Mouse (Mus musculus) embryonic stem cell, embryonic (primary cell): Measurements from ENCODE around the gene Spag9.

Experiments used
- CTCF ChIA-PET, 4 experiments: fragments of 300-600 bp in 2 of 4; fragments of 350-600 bp in 2 of 4; sonication (Branson Sonifier 250); formaldehyde crosslinking; loops; one replicate each; lab custom pipeline; 2022; ENCODE audit warnings: inconsistent platforms in 2 of 4; lab: Charles Lee
- POLR2A ChIA-PET, 4 experiments: fragments of 300-600 bp in 2 of 4; fragments of 350-600 bp in 2 of 4; sonication (Branson Sonifier 250); formaldehyde crosslinking; loops; one replicate each; lab custom pipeline; 2022; ENCODE audit warnings: antibody characterized with exemption in 4 of 4, inconsistent platforms in 1 of 4; lab: Charles Lee

Gene Spag9

GRCm38 (mm10) chr11:94144771-94145539 is 149.1 kb downstream of the Spag9 start:
- ChIA-PET CTCF (interaction anchor here in 2 of 4 experiments (0.6 to 4.3 kb wide), 3 partner anchors 11 to 163 kb away, joined by 3 to 15 read pairs (median 5); no protein-coding TSS in a partner anchor), POLR2A (interaction anchor here in 3 of 4 experiments (0.9 to 21.5 kb wide), 14 partner anchors 6 to 129 kb away, joined by 3 to 625 read pairs (median 22); partner anchors contain the start of gene Tob1 (in 3 of the 3))

- CTCF ChIA-PET, result interaction anchor here in 3 of 4 experiments (0.9 to 4.3 kb wide), 6 partner anchors 13 to 90 kb away, joined by 3 to 15 read pairs (median 4); partner anchors contain the start of gene Tob1 (in 1 of the 3)
- POLR2A ChIA-PET, result interaction anchor here (0.5 to 21.5 kb wide), 24 partner anchors 8 to 182 kb away, joined by 3 to 625 read pairs (median 4); partner anchors contain the start of genes Tob1 (in 3 of the 4), Ankrd40 (in 1 of the 4) and Luc7l3 (in 1 of the 4)
These were observed 150.2 kb downstream of the Spag9 start for GRCm38 (mm10) chr11:94146049-94146605.

GRCm38 (mm10) chr11:94146733-94147485 is 151.0 kb downstream of the Spag9 start:
- CTCF ChIA-PET, result interaction anchor here in 3 of 4 experiments (0.9 to 4.3 kb wide), 6 partner anchors 13 to 89 kb away, joined by 3 to 15 read pairs (median 4); partner anchors contain the start of gene Tob1 (in 1 of the 3)
- POLR2A ChIA-PET, result interaction anchor here (0.9 to 21.5 kb wide), 20 partner anchors 8 to 181 kb away, joined by 3 to 625 read pairs (median 6); partner anchors contain the start of genes Tob1 (in 4 of the 4), Ankrd40 (in 1 of the 4) and Luc7l3 (in 1 of the 4)

GRCm38 (mm10) chr11:94148105-94148696 is 152.3 kb downstream of the Spag9 start:
- CTCF ChIA-PET, result interaction anchor here (0.5 to 4.3 kb wide), 7 partner anchors 9 to 539 kb away, joined by 3 to 15 read pairs (median 7); no protein-coding TSS in a partner anchor
- POLR2A ChIA-PET, result interaction anchor here (0.6 to 21.5 kb wide), 21 partner anchors 9 to 189 kb away, joined by 3 to 625 read pairs (median 4); partner anchors contain the start of gene Tob1 (in 4 of the 4)

- POLR2A ChIA-PET, result interaction anchor here (0.6 to 43.6 kb wide), 16 partner anchors 10 to 131 kb away, joined by 3 to 805 read pairs (median 52); partner anchors contain the start of gene Tob1 (in 3 of the 4)
These were observed 153.1 kb downstream of the Spag9 start for GRCm38 (mm10) chr11:94148931-94149491.

GRCm38 (mm10) chr11:94149509-94150259 is 153.8 kb downstream of the Spag9 start:
- POLR2A ChIA-PET, result interaction anchor here (0.6 to 43.6 kb wide), 31 partner anchors 10 to 580 kb away, joined by 3 to 805 read pairs (median 8); partner anchors contain the start of genes Tob1 (in 3 of the 4) and Luc7l3 (in 1 of the 4)
- CTCF ChIA-PET, result interaction anchor here in 3 of 4 experiments (0.7 to 2.7 kb wide), 6 partner anchors 12 to 62 kb away, joined by 4 to 14 read pairs (median 8); partner anchors contain the start of gene Tob1 (in 1 of the 3)

More at GRCm38 (mm10) chr11:94148931-94149491, 153.1 kb downstream of the Spag9 start:
- CTCF ChIA-PET, result interaction anchor here in 1 of 4 experiments (1.2 to 4.3 kb wide), 2 partner anchors 15 to 19 kb away, joined by 10 to 15 read pairs; no protein-coding TSS in a partner anchor

- POLR2A ChIA-PET, result interaction anchor here (0.6 to 43.6 kb wide), 50 partner anchors 9 to 579 kb away, joined by 3 to 805 read pairs (median 6); partner anchors contain the start of genes Tob1 (in 4 of the 4), Luc7l3 (in 1 of the 4) and Nme2 (in 1 of the 4)
- CTCF ChIA-PET, result interaction anchor here in 3 of 4 experiments (0.6 to 4.3 kb wide), 12 partner anchors 9 to 394 kb away, joined by 3 to 29 read pairs (median 7); partner anchors contain the start of gene Tob1 (in 1 of the 3)
These were observed 154.9 kb downstream of the Spag9 start for GRCm38 (mm10) chr11:94150519-94151470.

GRCm38 (mm10) chr11:94154201-94154600 is 158.3 kb downstream of the Spag9 start:
- ChIA-PET POLR2A (interaction anchor here in 3 of 4 experiments (0.7 to 43.6 kb wide), 14 partner anchors 8 to 120 kb away, joined by 3 to 805 read pairs (median 4); partner anchors contain the start of gene Tob1 (in 3 of the 3)), CTCF (interaction anchor here (0.7 to 4.3 kb wide), 6 partner anchors 15 to 71 kb away, joined by 3 to 29 read pairs (median 3); no protein-coding TSS in a partner anchor)

GRCm38 (mm10) chr11:94158521-94158920 is 162.6 kb downstream of the Spag9 start:
- CTCF ChIA-PET, result interaction anchor here in 1 of 4 experiments (0.7 to 2.3 kb wide), 3 partner anchors 25 to 68 kb away, joined by 4 to 7 read pairs (median 5); partner anchors contain the start of gene Tob1
- POLR2A ChIA-PET, result interaction anchor here (0.6 to 43.6 kb wide), 21 partner anchors 7 to 170 kb away, joined by 3 to 805 read pairs (median 6); partner anchors contain the start of genes Tob1 (in 4 of the 4) and Ankrd40 (in 1 of the 4)

- CTCF ChIA-PET, result interaction anchor here in 3 of 4 experiments (0.6 to 2.3 kb wide), 6 partner anchors 8 to 67 kb away, joined by 3 to 7 read pairs (median 4); partner anchors contain the start of gene Tob1 (in 1 of the 3)
These were observed 163.4 kb downstream of the Spag9 start for GRCm38 (mm10) chr11:94159066-94159880.

GRCm38 (mm10) chr11:94159911-94160415 is 164.1 kb downstream of the Spag9 start:
- POLR2A ChIA-PET, result interaction anchor here in 3 of 4 experiments (0.7 to 43.6 kb wide), 32 partner anchors 9 to 187 kb away, joined by 3 to 805 read pairs (median 5); partner anchors contain the start of genes Tob1 (in 3 of the 3) and Ankrd40 (in 1 of the 3)
- CTCF ChIA-PET, result interaction anchor here in 3 of 4 experiments (1.0 to 2.3 kb wide), 4 partner anchors 9 to 66 kb away, joined by 3 to 7 read pairs (median 4); no protein-coding TSS in a partner anchor

More at GRCm38 (mm10) chr11:94159066-94159880, 163.4 kb downstream of the Spag9 start:
- POLR2A ChIA-PET, result interaction anchor here (0.6 to 43.6 kb wide), 38 partner anchors 8 to 187 kb away, joined by 3 to 805 read pairs (median 5); partner anchors contain the start of genes Tob1 (in 4 of the 4) and Ankrd40 (in 1 of the 4)

- CTCF ChIA-PET, result interaction anchor here in 3 of 4 experiments (1.2 to 2.3 kb wide), 4 partner anchors 10 to 27 kb away, joined by 3 to 7 read pairs (median 4); no protein-coding TSS in a partner anchor
- POLR2A ChIA-PET, result interaction anchor here in 3 of 4 experiments (0.7 to 43.6 kb wide), 22 partner anchors 9 to 73 kb away, joined by 3 to 805 read pairs (median 6); partner anchors contain the start of gene Tob1 (in 3 of the 3)
These were observed 164.8 kb downstream of the Spag9 start for GRCm38 (mm10) chr11:94160443-94161266.
